ENCODE assay signal across 20 mouse cellular contexts in the genomic region with DNA sequence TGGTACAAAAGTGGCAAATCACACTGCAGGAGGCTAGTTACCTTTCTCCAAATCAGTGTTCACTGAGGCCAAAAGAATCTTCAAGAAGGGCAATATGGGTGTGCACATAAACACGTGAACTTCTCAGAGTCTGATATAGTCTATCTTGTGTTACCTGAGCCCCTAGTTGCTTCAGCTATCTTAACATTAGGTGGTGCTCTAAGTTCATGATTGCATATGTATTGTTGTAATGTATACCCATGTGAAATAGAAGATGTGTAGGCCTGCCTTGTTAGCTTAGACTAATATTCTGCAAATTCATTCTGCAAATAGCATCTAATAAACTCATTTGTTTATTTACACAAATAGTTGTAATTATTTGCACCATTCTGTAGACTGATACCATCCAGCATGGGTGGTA.
DNase-seq lines count a peak whose midpoint lies in the region; ATAC-seq lines count a peak whose summit lies in the region.
"Had no signal": no experiment of that assay in that cellular context is flagged by ENCODE, and none has a peak within 500 bp of the region (broad histone marks: within the 10 kb centered on the region; RNA-seq: fewer than 3 reads in every experiment).

No protein-coding gene starts in this region.

- no peak overlapping the region for H3K9ac ChIP-seq in hindbrain, embryonic 16.5 days (ENCODE audit: low read depth, low read length)
- no peak overlapping the region for H3K9ac ChIP-seq in hindbrain, embryonic 11.5 days (ENCODE audit: low read depth, low read length)
- no peak overlapping the region for H3K9ac ChIP-seq in midbrain, embryonic 14.5 days (replicated peaks; ENCODE audit: low read length)
- no peak overlapping the region for H3K9ac ChIP-seq in midbrain, embryonic 11.5 days (ENCODE audit: low read length)
- H3K9ac ChIP-seq in midbrain, embryonic 15.5 days = no peak overlapping the region
- H3K9ac ChIP-seq: intestine, embryonic 15.5 days; limb, embryonic 13.5 days; liver, embryonic 15.5 days; stomach, embryonic 15.5 days had no signal

- no peak for DNase-seq in hindbrain, embryonic 11.5 days (ENCODE audit: low spot score)
- DNase-seq in midbrain, embryonic 14.5 days = peak; percentile 71
- DNase-seq in midbrain, embryonic 11.5 days (ENCODE audit: low spot score, missing footprints) = no peak
- DNase-seq in telencephalon, adult 2 months (ENCODE audit: low read depth, low spot score) = peak; percentile 40
- no peak for DNase-seq in MN1 (ENCODE audit: low spot score)
- DNase-seq: adrenal gland, postnatal 14 days; cerebellum, postnatal 25 days; gastrocnemius, postnatal 10 days; heart, postnatal 14 days; kidney, postnatal 14 days; lung, postnatal 10 days; right cerebral cortex, adult 18-20 months; spleen, adult 18-20 months; thymus, postnatal 25 days had no signal

- no peak overlapping the region for H3K4me2 ChIP-seq in hindbrain, embryonic 16.5 days (ENCODE audit: low read length)
- H3K4me2 ChIP-seq in hindbrain, embryonic 11.5 days (replicated peaks; ENCODE audit: low read depth, low read length) = no peak overlapping the region
- H3K4me2 ChIP-seq in midbrain, embryonic 14.5 days (ENCODE audit: low read length) = no peak overlapping the region
- H3K4me2 ChIP-seq in midbrain, embryonic 11.5 days = no peak overlapping the region
- H3K4me2 ChIP-seq in midbrain, embryonic 15.5 days = no peak overlapping the region
- H3K4me2 ChIP-seq: intestine, embryonic 15.5 days; limb, embryonic 13.5 days; liver, embryonic 15.5 days; stomach, embryonic 15.5 days had no signal

- no peaks in the 10 kb centered on the region for H3K9me3 ChIP-seq in hindbrain, embryonic 16.5 days (ENCODE audit: control insufficient read depth, low read length)
- no peaks in the 10 kb centered on the region for H3K9me3 ChIP-seq in hindbrain, embryonic 11.5 days (ENCODE audit: control insufficient read depth, low read length)
- H3K9me3 ChIP-seq in midbrain, embryonic 14.5 days (ENCODE audit: control insufficient read depth, low read length) = no peaks in the 10 kb centered on the region
- H3K9me3 ChIP-seq in midbrain, embryonic 11.5 days (ENCODE audit: control insufficient read depth, low read length) = no peaks in the 10 kb centered on the region
- H3K9me3 ChIP-seq in midbrain, embryonic 15.5 days = no peaks in the 10 kb centered on the region
- H3K9me3 ChIP-seq: intestine, embryonic 15.5 days; limb, embryonic 13.5 days; liver, embryonic 15.5 days; stomach, embryonic 15.5 days had no signal

- H3K27ac ChIP-seq in hindbrain, embryonic 16.5 days (ENCODE audit: low read depth, low read length) = no peak overlapping the region
- H3K27ac ChIP-seq in hindbrain, embryonic 11.5 days (ENCODE audit: low read depth, low read length) = no peak overlapping the region
- no peak overlapping the region for H3K27ac ChIP-seq in midbrain, embryonic 14.5 days (replicated peaks; ENCODE audit: low read depth, low read length)
- H3K27ac ChIP-seq in midbrain, embryonic 11.5 days (ENCODE audit: low read depth, low read length) = no peak overlapping the region
- no peak overlapping the region for H3K27ac ChIP-seq in midbrain, embryonic 15.5 days
- H3K27ac ChIP-seq: intestine, embryonic 15.5 days; limb, embryonic 13.5 days; liver, embryonic 15.5 days; stomach, embryonic 15.5 days had no signal

- ATAC-seq in hindbrain, embryonic 16.5 days = peak; percentile 88
- ATAC-seq in hindbrain, embryonic 11.5 days (ENCODE audit: low FRiP score) = no peak
- no peak for ATAC-seq in midbrain, embryonic 14.5 days (ENCODE audit: low FRiP score, low TSS enrichment)
- no peak for ATAC-seq in midbrain, embryonic 11.5 days (ENCODE audit: low FRiP score)
- peak; percentile 76 for ATAC-seq in midbrain, embryonic 15.5 days (replicated peaks)
- ATAC-seq: intestine, embryonic 15.5 days had no signal

- WGBS in hindbrain, embryonic 16.5 days = 56% methylated on average over 1 of the region's 1 CpGs
- 90% methylated on average over 1 of the region's 1 CpGs for WGBS in hindbrain, embryonic 11.5 days
- WGBS in midbrain, embryonic 14.5 days = 82% methylated on average over 1 of the region's 1 CpGs
- 85% methylated on average over 1 of the region's 1 CpGs for WGBS in midbrain, embryonic 11.5 days
- 83% methylated on average over 1 of the region's 1 CpGs for WGBS in midbrain, embryonic 15.5 days

- H3K4me1 ChIP-seq in hindbrain, embryonic 16.5 days (ENCODE audit: control insufficient read depth, insufficient read depth, low read depth, low read length) = no peaks in the 10 kb centered on the region
- H3K4me1 ChIP-seq in hindbrain, embryonic 11.5 days (replicated peaks; ENCODE audit: control insufficient read depth, insufficient read depth, low read length) = no peaks in the 10 kb centered on the region
- H3K4me1 ChIP-seq in midbrain, embryonic 14.5 days (ENCODE audit: control insufficient read depth, insufficient read depth, low read length) = no peaks in the 10 kb centered on the region
- no peaks in the 10 kb centered on the region for H3K4me1 ChIP-seq in midbrain, embryonic 11.5 days (ENCODE audit: control insufficient read depth, insufficient read depth, low read length)
- H3K4me1 ChIP-seq in midbrain, embryonic 15.5 days = no peaks in the 10 kb centered on the region
- H3K4me1 ChIP-seq: intestine, embryonic 15.5 days; limb, embryonic 13.5 days; liver, embryonic 15.5 days; stomach, embryonic 15.5 days had no signal

- H3K36me3 ChIP-seq in hindbrain, embryonic 16.5 days (ENCODE audit: control insufficient read depth, insufficient read depth, low read length) = no peaks in the 10 kb centered on the region
- H3K36me3 ChIP-seq in hindbrain, embryonic 11.5 days (ENCODE audit: control insufficient read depth, insufficient read depth, low read length) = no peaks in the 10 kb centered on the region
- H3K36me3 ChIP-seq in midbrain, embryonic 14.5 days (ENCODE audit: control insufficient read depth, insufficient read depth, low read length) = no peaks in the 10 kb centered on the region
- H3K36me3 ChIP-seq in midbrain, embryonic 11.5 days (ENCODE audit: control insufficient read depth, insufficient read depth, low read length) = no peaks in the 10 kb centered on the region
- no peaks in the 10 kb centered on the region for H3K36me3 ChIP-seq in midbrain, embryonic 15.5 days (replicated peaks)
- H3K36me3 ChIP-seq: intestine, embryonic 15.5 days; limb, embryonic 13.5 days; liver, embryonic 15.5 days; stomach, embryonic 15.5 days had no signal

- no peak overlapping the region for H3K4me3 ChIP-seq in hindbrain, embryonic 16.5 days (ENCODE audit: low read length)
- no peak overlapping the region for H3K4me3 ChIP-seq in hindbrain, embryonic 11.5 days (ENCODE audit: low read depth, low read length)
- H3K4me3 ChIP-seq in midbrain, embryonic 14.5 days (replicated peaks; ENCODE audit: low read depth, low read length) = no peak overlapping the region
- H3K4me3 ChIP-seq in midbrain, embryonic 11.5 days (ENCODE audit: low read depth, low read length) = no peak overlapping the region
- no peak overlapping the region for H3K4me3 ChIP-seq in midbrain, embryonic 15.5 days
- H3K4me3 ChIP-seq: intestine, embryonic 15.5 days; limb, embryonic 13.5 days; liver, embryonic 15.5 days; stomach, embryonic 15.5 days had no signal

- no peaks in the 10 kb centered on the region for H3K27me3 ChIP-seq in hindbrain, embryonic 16.5 days (replicated peaks; ENCODE audit: control insufficient read depth, insufficient read depth, low read length)
- no peaks in the 10 kb centered on the region for H3K27me3 ChIP-seq in hindbrain, embryonic 11.5 days (ENCODE audit: control insufficient read depth, insufficient read depth, low read length)
- H3K27me3 ChIP-seq in midbrain, embryonic 14.5 days (ENCODE audit: control insufficient read depth, insufficient read depth, low read length) = no peaks in the 10 kb centered on the region
- H3K27me3 ChIP-seq in midbrain, embryonic 11.5 days (ENCODE audit: control insufficient read depth, insufficient read depth, low read length) = no peaks in the 10 kb centered on the region
- no peaks in the 10 kb centered on the region for H3K27me3 ChIP-seq in midbrain, embryonic 15.5 days (replicated peaks)
- H3K27me3 ChIP-seq: intestine, embryonic 15.5 days; limb, embryonic 13.5 days; liver, embryonic 15.5 days; stomach, embryonic 15.5 days had no signal

Comparison
In these comparisons a context has a peak if more than half of its experiments do, and no peak if none do; other contexts are left out.
1. ATAC-seq: peak in hindbrain, embryonic 16.5 days (single experiment) and midbrain, embryonic 15.5 days (single experiment); none in hindbrain, embryonic 11.5 days (single experiment), midbrain, embryonic 14.5 days (single experiment) and midbrain, embryonic 11.5 days (single experiment).
2. DNase-seq: peak in midbrain, embryonic 14.5 days (single experiment) and telencephalon, adult 2 months (single experiment); none in hindbrain, embryonic 11.5 days (single experiment), midbrain, embryonic 11.5 days (single experiment) and MN1 (single experiment).